Mouse (Mus musculus) 3134 (cell line): ENCODE results near the gene Mcl1.
"Not testable (repeated sequence)": the region's sequence is repeated elsewhere in the genome, so short reads cannot be mapped to it uniquely, and the experiment has no call there.

Source experiments
- DNase-seq: peaks from one replicate; pipeline ENCODE4 v3.0.0-alpha.2; 2011; ENCODE audit warnings: low spot score; ENCODE audit not compliant: insufficient read length; ENCODE audit errors: extremely low read depth

Mcl1 gene

GRCm38 (mm10) chr3:95650276-95651032 is 8.1 kb upstream of the Mcl1 start:
- peak; percentile 87 for DNase-seq

- DNase-seq = no peak
Measured at GRCm38 (mm10) chr3:95651033-95651373, 7.6 kb upstream of the Mcl1 start.

DNA sequence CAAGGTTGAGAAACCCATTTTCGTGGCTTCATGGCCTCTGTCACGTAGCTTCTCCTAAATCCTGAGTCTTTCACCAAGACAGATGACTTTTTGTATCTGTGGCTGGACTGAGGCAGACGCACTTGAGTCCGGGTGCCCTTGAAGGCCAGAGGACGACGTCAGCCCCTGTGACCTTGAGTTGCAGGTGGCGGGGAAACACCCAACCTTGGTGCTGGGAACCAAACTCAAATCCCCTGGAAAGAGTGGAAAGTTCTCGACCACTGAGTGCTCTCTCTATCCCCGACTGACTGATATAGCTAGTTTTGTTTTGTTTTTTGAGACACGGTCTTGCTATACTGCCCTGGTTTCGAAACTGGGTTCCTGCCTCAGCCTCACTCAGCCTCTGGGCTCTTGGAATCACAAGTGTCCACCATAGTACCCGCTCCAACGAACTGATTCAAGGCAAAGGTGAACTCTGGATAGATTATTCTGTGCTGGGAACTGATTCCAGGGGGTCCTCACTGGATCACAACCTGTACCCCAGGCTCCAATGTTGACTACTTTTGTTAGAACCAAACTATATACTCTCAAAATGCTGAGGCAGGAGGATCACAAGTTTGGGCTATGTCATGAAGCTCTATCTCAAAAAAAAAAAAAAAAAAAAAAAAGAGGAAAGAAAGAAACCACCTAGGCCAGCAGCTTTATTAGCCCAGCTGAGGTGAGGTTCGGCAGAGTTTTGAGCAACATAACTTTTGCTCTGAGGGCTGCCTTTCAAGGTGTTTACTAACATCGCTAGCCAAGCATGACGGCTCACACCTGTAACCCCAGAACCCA is 7.0 kb upstream of the Mcl1 start:
- DNase-seq = peak; percentile 42

- no peak for DNase-seq
Measured at GRCm38 (mm10) chr3:95652204-95652811, 6.3 kb upstream of the Mcl1 start.

GRCm38 (mm10) chr3:95652871-95653270 is 5.7 kb upstream of the Mcl1 start:
- DNase-seq = no peak

DNA sequence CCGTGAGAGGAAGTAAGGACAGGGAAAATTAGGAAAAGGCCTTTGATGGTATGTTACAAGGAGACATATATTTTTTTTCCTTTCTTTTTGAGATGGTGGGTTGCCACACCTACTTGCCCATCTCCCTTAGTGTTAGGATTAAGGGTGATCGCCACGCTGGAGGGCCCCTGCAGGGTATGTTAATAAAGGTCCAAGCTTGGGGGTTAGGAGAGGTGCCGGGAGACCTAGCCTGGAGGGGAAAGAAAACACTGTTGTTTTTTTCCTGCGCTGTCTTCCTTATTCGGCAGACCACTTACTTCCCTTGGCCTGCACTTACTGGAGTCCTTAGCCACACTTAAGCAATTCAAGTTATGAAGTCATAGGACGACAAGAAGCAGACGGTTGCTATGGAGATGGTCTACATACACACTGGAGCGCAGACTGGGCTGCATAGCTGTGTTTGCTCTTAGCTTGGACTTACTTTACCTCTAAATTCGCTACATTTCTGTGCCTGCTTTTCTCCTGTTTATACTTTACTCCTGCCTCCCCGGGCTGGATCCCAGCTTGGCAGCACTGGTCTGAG is 5.0 kb upstream of the Mcl1 start:
- DNase-seq = no peak

GRCm38 (mm10) chr3:95654371-95654770 is 4.2 kb upstream of the Mcl1 start:
- not testable (repeated sequence) for DNase-seq

DNA sequence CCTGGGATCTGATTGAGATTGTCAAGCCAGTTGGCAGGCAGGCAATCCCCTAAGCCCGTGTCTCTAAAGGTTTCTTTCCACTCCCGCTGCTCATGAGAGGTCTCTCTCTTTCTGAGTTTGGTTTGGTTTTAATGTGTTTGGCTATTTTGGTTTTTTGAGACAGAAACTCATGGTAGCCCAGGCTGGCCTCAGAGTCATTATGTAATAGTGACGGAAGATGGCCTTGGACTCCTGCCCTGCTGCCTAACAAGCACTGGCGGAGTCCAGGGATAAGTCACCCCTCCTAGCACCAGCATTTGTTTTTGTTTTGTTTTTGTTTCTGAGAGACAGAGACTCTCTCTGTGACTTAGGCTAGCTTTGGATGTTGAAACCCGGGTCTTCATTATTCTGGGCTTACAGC is 3.2 kb upstream of the Mcl1 start:
- no peak for DNase-seq

DNA sequence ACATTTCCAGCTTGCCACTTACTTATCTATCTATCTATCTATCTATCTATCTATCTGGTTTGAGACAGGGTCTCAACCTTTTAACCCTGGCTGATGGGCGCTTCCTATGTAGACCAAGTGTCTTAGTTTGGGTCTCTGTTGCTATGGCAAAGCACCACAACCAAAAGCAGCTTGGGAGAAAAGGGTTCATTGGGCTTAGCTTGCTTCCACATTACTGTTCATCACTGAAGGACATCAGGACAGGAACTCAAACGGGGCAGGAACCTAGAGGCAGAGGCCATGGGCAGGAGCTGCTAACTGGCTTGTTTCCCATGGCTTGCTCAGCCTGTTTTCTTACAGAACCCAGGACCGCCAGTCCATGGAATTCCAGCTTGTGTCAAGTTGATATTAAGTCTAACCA is 1.5 kb upstream of the Mcl1 start:
- DNase-seq = no peak

DNA sequence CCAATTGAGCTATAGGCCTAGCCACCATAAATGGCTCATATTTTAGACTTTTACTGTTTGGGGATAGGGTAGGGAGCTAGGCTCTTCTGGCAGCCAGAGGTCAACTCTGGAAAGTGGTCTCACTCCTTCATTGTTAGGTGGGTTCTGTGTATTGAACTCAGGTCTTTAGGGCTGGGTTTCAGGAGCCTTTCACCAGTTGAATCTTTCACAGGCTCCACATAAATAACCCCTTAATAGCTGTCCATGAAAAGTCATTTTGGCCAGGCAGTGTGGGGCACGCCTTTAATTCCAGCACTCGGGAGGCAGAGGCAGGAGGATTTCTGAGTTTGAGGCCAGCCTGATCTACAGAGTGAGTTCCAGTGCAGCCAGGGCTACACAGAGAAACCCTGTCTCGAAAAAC is 877 bp upstream of the Mcl1 start:
- DNase-seq = no peak

DNA sequence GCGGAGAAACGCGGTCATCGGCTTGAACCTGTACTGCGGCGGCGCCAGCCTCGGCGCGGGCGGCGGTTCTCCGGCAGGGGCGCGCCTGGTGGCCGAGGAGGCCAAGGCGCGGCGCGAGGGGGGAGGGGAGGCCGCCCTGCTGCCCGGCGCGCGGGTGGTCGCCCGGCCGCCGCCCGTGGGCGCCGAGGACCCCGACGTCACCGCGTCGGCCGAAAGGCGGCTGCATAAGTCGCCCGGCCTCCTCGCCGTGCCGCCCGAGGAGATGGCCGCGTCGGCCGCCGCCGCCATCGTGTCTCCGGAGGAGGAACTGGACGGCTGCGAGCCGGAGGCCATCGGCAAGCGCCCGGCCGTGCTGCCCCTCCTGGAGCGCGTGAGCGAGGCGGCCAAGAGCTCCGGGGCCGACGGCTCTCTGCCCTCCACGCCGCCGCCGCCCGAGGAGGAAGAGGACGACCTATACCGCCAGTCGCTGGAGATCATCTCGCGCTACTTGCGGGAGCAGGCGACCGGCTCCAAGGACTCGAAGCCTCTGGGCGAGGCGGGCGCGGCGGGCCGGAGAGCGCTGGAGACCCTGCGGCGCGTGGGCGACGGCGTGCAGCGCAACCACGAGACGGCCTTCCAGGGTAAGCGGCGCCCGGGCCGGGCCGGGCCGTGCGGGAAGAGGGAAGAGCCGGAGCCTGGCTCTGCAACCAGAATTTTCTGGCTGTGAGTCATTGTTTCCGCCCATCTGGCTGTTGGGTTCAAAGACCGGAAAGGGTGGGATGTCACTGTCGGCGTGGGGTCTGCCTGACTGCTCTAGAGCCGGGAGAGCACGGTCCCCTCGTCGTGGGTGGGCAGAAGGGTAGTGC is 502 bp downstream of the Mcl1 start:
- DNase-seq = peak; percentile 83

DNA sequence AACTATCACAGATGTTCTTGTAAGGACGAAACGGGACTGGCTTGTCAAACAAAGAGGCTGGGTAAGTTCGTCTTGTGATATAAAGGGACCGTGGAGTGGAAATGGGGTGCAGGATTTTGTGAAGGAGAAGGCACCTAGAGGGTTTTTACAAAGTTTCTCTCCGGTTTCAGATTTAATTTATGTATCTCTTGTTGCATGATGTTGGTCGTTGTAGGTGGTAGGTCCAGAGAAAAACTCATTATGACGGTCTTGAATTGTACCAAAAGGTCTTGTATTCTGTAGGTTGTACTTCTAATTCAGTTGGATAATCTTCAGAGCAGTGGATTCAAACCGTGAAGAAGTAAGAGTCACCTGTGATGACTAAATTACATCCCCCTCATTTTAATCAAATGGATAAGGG is 1.4 kb downstream of the Mcl1 start:
- no peak for DNase-seq

- DNase-seq = no peak
Measured at GRCm38 (mm10) chr3:95660788-95661478, 2.3 kb downstream of the Mcl1 start.

DNA sequence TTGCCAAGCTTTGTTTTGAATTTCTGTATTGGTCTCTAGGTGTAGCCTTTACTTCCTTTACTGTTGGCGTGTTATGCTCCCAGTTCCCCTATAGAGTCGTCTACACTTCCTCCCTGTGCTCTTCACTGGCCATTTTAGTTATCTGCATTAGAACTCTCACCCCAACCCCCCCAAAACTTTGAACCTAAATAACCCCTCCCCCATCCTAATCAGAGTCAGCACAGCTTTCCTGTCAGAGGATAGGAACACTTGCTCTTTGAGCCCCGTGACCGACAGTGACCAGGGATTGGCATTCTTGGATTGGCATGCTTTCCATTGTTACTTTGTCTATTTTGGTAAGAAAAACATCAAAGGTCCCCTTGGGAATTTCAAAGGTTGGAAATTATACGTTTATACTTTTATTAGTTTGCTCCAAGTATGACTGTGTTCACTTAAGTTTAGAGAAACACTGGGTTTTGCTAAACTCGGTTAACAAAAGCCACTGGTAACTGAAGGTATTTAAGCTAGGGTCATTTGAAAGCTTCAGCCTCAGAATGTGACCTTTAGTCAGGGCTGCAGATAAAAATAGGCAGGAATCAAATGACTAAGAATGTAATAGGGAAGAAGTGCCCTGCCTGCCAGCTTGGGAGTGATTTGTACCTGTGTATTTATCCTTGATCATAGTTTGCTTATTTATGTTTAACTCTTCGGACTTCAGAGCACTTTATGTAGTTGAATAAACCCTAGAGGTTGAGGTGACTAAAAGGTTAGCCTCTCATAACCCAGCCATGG is 3.5 kb downstream of the Mcl1 start:
- DNase-seq = no peak

DNA sequence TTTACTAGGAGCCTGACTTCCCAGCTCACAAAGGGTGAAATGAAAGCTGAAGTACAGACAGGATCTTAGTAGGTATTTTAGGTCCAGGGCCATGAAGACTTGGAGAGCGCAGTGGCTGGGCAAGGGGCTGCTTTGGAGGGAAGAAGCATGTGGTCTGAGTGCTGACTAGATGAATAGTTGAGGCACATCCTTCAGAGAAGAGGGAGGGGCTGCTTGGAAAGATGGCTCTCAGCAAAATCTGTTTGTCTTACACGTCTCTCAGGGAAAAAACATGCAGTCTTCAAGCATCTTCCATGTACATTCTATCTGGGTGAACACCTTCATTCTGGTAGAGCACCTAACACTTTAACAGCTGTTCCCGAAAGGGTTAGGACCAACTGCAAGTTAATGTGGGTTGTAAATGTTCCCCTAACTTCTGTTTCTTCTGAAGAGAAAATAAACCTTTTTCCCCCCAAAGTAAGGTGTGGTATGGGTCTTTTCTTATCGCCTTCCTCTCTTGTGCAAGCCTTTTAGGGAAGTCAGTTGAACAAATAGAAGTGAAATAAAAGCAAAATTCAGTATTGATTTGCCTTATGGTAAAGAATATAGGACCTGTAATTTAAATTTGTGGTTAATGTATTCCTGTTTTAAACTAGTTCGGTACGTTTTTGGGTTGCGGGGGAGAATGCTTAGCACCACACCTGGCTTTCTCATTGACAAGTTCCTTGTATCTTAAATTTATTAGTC is 4.3 kb downstream of the Mcl1 start:
- no peak for DNase-seq

DNA sequence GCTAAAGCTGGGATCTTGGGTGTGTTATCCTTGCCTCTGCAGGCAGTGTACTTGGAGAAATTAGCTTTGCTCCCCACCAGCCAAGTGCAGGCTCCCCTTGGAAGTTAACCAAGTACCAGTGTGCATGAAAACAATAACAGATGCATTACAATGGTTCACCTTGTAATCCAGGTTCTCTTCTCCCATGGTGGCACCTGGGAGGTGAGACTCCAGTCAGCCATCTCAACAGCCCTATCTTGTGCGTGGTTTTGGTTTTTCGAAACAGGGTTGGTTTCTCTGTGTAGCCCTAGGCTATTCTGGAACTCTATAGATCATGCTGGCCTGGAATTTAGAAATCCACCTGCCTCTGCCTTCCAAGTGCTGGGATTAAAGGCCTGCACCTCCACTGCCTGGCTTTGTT is 4.9 kb downstream of the Mcl1 start:
- no peak for DNase-seq

DNA sequence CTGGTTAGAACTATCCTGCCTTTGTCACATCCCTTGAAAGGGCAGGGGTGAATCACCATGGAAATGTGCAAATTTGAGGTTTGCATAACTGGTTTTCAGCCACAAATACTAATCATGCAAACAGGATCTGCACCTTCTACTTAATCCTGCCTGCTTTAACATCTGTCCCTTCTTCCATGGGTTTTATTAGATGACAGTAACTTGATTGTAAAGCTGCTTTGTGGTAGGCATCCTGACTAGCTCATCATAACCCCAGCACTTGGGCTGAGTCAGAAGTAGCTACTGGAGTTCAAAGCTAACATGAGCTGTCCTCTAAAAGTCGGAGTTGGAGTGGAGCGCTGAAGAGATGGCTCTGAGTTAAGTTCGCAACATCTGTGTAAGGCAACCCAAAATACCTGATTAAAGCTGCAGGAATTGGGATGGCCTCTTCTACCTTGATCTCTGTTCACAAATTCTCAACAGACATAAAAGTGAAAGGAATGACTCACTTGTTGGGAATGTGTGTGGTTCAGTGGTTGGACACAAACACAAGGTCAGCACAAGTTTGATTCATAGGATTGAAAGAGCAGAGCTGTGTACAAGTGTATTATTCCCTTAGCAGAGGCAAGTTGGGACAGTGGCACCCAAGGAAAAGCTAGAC is 5.5 kb downstream of the Mcl1 start:
- peak; percentile 75 for DNase-seq

DNA sequence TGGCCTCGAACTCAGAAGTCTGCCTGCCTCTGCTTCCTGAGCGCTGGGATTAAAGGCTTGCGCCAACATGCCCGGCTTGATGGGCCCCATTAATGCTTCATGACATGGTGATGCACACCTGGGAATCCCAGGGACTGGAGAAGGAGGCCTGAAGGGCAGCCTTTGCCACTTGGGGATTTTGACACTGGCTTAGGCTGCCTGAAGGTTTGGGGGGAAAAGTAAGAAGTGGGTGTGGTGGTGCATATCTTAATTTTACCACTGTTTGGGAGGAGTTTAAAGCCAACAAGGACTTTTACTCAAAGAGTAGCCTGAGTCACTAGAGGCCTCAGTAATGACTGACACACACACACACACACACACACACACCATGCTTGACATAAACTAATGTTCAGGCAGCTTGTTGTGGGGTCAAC is 6.4 kb downstream of the Mcl1 start:
- DNase-seq = no peak
